Mouse (Mus musculus) liver, embryonic 15.5 days (tissue): ENCODE data around the gene Slc35f6. TPM values are rescaled to one million over a fixed set of nuclear protein-coding genes. Genes with fewer than 3 reads are reported as not detected.
"Not testable (repeated sequence)": the region's sequence is repeated elsewhere in the genome, so short reads cannot be mapped to it uniquely, and the experiment has no call there.

Source experiments
- ATAC-seq: fragments of 200-750 bp; cut with Nextera tagmentation; 2 replicates; pipeline ENCODE4 v1.8.0; 2017; ENCODE audit warnings: moderate number of reproducible peaks, mild to moderate bottlenecking, moderate library complexity; ENCODE audit not compliant: insufficient read depth
- H3K27ac ChIP-seq: fragments of 300-500 bp; sonication (generic); replicated peaks from 2 replicates; pipeline ENCODE4 v1.5.1; 2015; ENCODE audit warnings: mild to moderate bottlenecking, inconsistent platforms
- H3K27me3 ChIP-seq: fragments of 300-500 bp; sonication (generic); 2 replicates; pipeline ENCODE4 v1.6.1; 2015; ENCODE audit warnings: mild to moderate bottlenecking, inconsistent platforms
- H3K36me3 ChIP-seq: fragments of 300-500 bp; sonication (generic); replicated peaks from 2 replicates; pipeline ENCODE4 v1.6.1; 2015; ENCODE audit warnings: moderate library complexity, mild to moderate bottlenecking, inconsistent platforms
- H3K4me1 ChIP-seq: fragments of 300-500 bp; sonication (generic); replicated peaks from 2 replicates; pipeline ENCODE4 v1.6.1; 2015; ENCODE audit warnings: inconsistent platforms
- H3K4me2 ChIP-seq: fragments of 300-500 bp; sonication (generic); 2 replicates; pipeline ENCODE4 v1.6.1; 2015; ENCODE audit warnings: moderate library complexity, mild to moderate bottlenecking, inconsistent platforms
- H3K4me3 ChIP-seq: fragments of 300-500 bp; sonication (generic); replicated peaks from 2 replicates; pipeline ENCODE4 v1.5.1; 2015; ENCODE audit warnings: mild to moderate bottlenecking, inconsistent platforms
- H3K9ac ChIP-seq: fragments of 300-500 bp; sonication (generic); 2 replicates; pipeline ENCODE4 v1.6.1; 2015; ENCODE audit warnings: moderate library complexity, mild to moderate bottlenecking, inconsistent platforms
- H3K9me3 ChIP-seq: fragments of 300-500 bp; sonication (generic); replicated peaks from 2 replicates; pipeline ENCODE4 v1.6.1; 2016; ENCODE audit warnings: inconsistent platforms
- WGBS: fragments of 180-500 bp; shearing (Covaris S2); methylation state at CpG from one replicate; pipeline ENCODE4 v1.1.7; 2015; ENCODE audit warnings: mixed read lengths; ENCODE audit not compliant: insufficient replicate concordance; 5-methylcytosine and 5-hydroxymethylcytosine counted together
- microRNA-seq: library from miRNA; unstranded; fragments of <30 nt; microRNA quantifications from one replicate; pipeline ENCODE4, GENCODE M21; 2016
- polyA plus RNA-seq: library from polyadenylated mRNA; unstranded; fragments of >200 nt; fragmentation: Nextera tagmentation; extraction: Ambion mirVana; gene quantifications from 2 replicates; pipeline ENCODE4 v1.2.1, GENCODE M21; 2015

The Slc35f6 gene
- polyA plus RNA-seq, 1 experiment from 2014 or later = 10.7 TPM

DNA sequence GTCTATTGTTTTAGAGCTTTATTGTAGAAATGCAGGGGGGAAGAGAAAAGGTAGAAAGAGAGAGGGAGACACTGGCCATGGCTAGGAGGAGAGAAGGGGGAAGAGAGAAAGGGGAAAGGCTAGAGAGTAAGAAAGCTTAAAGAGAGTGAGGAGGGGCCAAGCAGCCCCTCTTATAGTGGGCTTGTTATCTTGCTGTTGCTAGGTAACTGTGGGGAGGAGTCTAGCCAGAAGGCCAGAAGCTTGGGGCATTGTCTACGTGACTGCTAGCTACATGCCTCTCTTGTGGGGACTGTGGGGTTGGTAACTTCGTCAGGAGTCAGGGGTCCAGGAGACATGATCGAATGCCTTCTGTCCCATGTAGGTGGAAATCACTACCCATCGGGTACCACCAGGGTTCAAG is 53.6 kb downstream of the Slc35f6 start:
- H3K4me2 ChIP-seq, H3K36me3 ChIP-seq, ATAC-seq, H3K4me1 ChIP-seq, H3K9ac ChIP-seq, H3K4me3 ChIP-seq, H3K9me3 ChIP-seq, H3K27ac ChIP-seq: not testable (repeated sequence)
- H3K27me3 ChIP-seq = peaks cover 22% of the 10 kb centered on the region
- WGBS = 46% methylated on average over 4 of the region's 4 CpGs

DNA sequence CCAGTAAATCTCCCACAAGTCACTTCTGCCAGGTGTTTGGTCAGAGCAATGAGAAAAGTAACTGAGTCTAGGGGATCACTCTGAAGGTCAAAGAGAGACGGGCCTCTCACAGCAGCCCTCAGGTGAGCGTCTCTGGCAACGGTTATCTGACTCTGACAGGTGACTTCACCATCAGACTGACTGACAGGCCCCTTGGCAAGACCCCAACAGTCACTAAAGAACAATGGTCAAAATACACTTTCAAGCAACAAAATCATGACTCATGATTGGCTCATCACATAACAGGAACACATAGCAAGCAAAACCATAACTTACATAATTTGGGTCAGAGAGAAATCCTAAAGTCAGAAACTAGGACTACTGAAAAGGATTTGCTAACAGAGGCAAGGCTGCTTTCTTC is 54.1 kb downstream of the Slc35f6 start:
- Histone ChIP-seq H3K4me1 (no peaks in the 10 kb centered on the region), H3K27ac (no peak overlapping the region), H3K36me3 (no peaks in the 10 kb centered on the region), H3K9me3 (no peaks in the 10 kb centered on the region), H3K9ac (no peak overlapping the region), H3K27me3 (peaks cover 24% of the 10 kb centered on the region), H3K4me2 (no peak overlapping the region), H3K4me3 (no peak overlapping the region)
- WGBS = 59% methylated on average over 3 of the region's 3 CpGs
- ATAC-seq = no peak

Small RNA genes lying within 50 kb of the gene (microRNA-seq; reads per million reads assigned to microRNA genes)
- 0.76 reads per million for gene Mir5625

Other genes with a start within 250 kb of the Slc35f6 start
- gene Otof, start 186.0 kb upstream of the Slc35f6 start, polyA plus RNA-seq = 0.07 TPM in 1 of 2 replicates, not detected in the other
- gene 1700001C02Rik, start 181.9 kb upstream of the Slc35f6 start, polyA plus RNA-seq = not detected in 2 replicates
- gene Cib4, start 102.1 kb upstream of the Slc35f6 start, polyA plus RNA-seq = not detected in 2 replicates
- 0.17 and 0.26 TPM in 2 replicates for gene Kcnk3, start 59.8 kb upstream of the Slc35f6 start, polyA plus RNA-seq
- 180 and 194 TPM in 2 replicates for gene Cenpa, start 18.8 kb downstream of the Slc35f6 start, polyA plus RNA-seq
- gene Dpysl5, start 63.6 kb downstream of the Slc35f6 start, polyA plus RNA-seq = 0.29 and 0.52 TPM in 2 replicates
- gene Mapre3, start 166.7 kb downstream of the Slc35f6 start, polyA plus RNA-seq = 2.9 and 3.2 TPM in 2 replicates
- 42.8 and 44.0 TPM in 2 replicates for gene Tmem214, start 220.1 kb downstream of the Slc35f6 start, polyA plus RNA-seq
- gene Agbl5, start 240.8 kb downstream of the Slc35f6 start, polyA plus RNA-seq = 4.8 and 5.7 TPM in 2 replicates